Mouse (Mus musculus): ENCODE measurements around the gene Ankrd52.

The Ankrd52 gene

DNA sequence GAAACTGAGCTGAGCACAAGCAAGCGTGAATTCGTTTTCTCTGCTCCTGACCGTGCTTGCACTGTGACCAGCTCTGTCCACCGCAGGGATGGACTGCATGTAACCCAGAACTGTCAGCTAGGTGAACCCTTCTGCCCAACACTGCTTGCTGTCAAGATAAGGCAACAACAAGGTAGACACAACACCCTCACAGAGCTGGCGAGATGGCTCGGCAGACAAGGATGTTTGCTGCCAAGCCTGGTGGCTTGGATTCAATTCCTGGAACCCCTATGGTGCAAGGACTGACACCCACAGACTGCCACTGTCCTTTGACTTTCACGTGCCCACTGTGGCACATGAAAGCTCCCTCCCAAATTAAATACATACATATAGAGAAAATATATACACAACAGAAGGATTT is 27.0 kb downstream of the Ankrd52 start:
- peak; percentile 84 to 89 for DNase-seq

DNA sequence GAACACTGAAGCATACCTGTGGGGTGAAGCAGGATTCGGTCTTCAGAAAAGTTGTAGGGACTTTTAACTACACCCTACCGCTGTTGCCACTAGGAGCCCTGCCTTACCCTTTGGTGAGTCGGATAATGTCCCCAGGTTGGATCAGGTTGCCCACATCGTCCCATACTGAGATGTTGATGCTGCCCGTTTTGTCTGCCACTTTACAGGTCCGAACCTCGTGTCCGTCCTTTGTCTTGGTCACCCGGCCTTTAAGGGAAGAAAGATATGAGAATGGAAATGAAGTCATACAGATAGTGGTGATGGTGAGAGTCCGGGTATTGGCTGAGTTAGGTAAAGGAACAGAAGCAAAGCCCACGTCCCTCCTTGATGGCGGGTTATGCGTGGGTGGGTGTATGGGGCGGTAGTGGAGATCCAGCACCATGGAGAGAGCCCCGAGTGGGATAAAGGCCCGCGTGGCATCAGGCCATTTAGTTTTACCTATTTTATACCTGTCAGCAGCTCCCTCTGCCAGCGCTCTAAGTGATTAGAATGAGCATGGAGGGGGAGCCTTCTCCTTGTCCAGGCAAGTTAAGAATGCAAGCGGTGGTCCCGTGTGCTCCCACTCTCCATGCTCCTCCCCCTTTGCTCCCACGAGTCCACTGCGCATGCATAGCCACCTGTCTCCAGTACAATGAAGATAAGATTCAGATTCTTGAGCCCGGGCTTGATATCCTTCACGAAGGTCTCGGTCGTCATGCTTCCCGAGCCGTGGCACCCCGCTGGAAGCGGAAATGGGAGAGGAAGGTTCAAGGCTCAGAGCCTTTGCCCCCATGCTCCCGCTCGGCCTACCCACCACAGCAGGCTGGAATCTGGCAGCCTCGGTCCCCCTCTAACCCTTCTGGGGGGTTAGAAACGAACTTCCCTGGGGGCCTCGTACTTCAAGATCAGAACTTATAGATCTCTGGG is 31.9 kb downstream of the Ankrd52 start:
- DNase-seq = peak; percentile 59 to 62

DNA sequence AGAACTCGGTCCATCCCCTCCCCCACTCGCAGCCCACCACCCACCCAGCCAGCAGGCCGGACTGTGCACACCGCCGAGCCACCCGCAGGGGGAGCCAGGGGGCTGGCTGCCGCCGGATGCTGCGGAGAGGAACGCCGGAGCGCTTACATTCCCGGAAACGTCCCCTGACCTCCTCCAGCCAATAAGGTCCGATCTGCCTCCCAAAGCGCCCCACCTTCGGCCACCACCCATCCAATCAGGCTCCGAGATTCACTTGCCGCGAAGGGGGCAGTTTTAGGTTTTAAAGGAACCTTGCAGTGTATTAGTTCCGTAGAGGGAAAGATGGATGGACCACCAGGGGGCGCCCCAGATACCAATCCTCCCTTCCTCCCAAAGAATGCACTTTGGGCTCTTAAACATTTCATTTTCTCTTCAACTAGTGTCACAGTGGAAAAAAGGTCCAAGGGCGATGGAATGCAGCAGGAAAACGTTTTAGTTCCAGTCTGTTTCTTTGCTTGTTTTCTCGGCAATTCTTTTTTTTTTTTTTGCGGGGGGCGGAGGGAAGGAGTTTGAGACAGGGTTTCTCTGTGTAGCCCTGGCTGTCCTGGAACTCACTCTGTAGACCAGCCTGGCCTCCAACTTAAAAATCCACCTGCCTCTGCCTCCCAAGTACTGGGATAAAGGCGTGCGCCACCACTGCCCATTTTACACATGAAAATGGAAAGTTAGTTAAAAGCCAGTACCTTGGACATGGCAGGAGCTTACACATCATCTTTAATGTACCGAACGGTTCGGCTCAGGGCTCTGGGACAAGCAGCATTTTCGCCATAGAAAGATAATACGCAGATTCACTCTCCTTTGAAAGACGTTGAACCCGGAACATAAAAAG is 33.0 kb downstream of the Ankrd52 start:
- DNase-seq = peak; percentile 97 to 98

DNA sequence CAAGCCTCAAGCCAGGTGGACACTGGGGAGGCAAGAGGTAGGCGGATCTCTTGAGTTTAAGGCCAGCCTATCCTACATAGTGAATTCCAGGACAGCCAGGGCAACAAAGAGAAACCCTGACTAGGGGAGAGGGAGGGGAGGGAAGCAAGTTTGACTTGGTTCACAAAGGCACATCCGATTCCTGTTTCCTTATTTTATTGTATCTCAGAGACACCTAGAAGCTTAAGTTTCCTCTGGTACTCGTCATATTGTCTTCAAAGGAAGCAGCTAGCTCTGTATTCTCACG is 33.6 kb downstream of the Ankrd52 start:
- no peak for DNase-seq

DNA sequence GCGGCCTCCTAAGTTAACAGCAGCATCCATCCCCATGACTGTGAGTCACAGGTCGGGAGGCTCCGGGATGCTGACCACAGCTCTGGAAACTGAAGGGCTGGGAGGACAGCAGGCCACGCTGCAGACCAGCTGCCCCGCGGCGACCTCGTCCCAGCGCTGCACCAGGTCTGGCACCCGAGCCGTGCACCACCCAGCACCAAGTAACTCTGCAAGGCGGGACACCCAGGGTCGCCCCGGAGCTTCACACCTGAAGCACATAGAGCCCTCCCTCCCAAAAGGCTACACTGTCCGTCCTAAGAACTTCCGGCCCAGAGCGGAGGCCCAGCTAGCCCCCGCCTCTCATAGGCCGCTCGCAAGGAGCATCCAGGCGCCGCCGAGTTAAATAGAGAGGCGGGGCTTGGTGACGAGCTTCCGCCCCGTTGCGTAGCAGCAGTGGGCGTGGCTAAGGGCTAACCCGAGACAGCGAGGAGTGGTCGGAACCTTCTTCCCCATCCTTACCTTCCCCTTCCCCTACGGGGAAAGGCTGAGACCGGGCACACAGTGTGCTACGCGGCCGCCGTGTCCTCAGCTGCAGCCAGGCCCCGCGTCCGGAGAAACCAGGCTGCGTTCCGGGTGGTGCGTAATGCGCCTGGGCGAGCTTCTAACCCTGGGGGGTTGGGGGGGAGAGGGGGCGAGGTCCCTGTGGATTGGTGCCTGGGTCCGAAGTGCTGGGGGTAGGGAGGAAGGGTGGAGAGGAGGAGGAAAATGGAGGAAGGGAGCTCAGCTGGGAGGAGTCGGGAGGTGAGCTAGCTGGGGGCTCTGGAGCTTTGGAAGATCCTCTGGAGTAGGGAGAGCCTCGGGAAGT is 34.5 kb downstream of the Ankrd52 start, which contains the start of the genes Nabp2 and Rnf41:
Gene Nabp2, minus strand, starts transcription at position 282 of the 844 bp plus-strand sequence.
Gene Rnf41, plus strand, starts transcription at position 447 of the 844 bp plus-strand sequence.
- DNase-seq = peak; percentile 95 to 96

DNA sequence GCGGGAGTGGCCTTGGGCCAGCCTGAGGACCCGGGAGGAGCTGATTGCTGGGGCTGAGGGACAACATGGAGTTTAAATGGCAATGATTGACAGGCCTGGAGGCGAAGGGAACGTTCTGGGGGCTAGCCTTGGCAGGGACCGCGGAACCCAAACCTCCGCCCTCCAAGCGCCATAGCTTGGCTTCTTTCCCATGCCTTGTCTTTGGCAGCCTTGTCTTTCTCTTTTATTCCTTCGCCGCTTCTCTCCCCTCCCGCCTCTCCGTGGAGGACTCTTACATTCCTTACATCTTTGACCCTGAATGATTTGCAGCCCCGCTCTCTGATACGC is 35.1 kb downstream of the Ankrd52 start:
- DNase-seq = peak in 1 of 2 experiments; percentile 53

DNA sequence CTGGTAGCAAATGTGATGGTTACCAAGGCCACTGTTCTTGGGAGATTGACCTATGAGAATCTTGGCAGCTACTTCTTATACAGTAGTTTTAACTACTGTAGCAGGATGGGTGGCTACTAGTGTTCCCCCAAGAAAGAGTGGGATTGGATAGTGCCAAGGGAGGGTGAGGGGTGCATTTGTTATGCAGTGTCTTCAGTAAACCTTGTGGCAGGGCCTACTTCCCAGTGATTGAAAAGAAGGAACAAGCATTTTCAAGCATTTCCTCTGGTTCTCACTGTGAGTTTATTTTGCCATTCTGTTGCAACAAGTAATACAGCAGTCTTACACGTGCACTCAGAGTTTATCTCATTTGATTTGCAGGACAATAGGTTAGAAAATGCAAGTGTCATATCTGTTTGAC is 35.6 kb downstream of the Ankrd52 start:
- DNase-seq = no peak

DNA sequence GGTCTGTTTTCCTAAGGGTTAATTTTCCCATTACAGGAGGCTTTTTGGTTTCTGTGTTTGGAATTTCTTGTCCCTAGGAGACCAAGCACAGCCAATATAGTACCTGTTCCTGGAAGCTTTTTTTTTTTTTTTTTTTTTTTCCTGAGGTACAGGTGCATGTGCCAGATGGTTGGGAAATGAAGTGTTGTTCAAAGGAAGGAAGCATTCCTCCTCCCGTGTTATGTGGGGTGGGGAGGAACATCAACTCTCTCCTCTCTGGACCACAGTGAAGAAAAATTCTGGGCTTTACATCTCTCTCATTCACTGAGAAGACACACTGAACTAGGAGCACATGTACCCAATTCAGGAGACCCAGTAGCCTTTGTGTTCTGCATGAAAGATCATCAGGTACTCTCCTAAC is 36.2 kb downstream of the Ankrd52 start:
- DNase-seq = no peak

DNA sequence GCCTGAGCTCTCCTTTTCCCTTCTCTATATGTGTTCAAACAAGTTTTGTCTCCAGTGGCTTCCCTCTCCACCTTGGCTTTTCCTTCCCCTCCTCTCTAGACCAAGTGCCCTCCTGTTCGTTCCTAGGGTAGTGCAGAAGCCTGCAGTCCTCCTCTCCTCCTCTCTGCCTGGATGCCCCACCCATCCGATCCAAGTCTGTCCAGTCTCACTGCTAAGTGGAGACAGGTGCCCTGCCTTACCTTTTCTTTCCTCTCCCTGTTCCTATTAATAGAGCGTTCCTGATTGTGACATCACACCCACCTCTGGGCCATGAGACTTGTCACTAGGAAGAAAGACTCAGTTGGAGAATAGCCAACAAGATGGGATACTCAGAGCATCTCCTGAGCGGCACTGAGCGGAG is 37.9 kb downstream of the Ankrd52 start:
- no peak for DNase-seq

DNA sequence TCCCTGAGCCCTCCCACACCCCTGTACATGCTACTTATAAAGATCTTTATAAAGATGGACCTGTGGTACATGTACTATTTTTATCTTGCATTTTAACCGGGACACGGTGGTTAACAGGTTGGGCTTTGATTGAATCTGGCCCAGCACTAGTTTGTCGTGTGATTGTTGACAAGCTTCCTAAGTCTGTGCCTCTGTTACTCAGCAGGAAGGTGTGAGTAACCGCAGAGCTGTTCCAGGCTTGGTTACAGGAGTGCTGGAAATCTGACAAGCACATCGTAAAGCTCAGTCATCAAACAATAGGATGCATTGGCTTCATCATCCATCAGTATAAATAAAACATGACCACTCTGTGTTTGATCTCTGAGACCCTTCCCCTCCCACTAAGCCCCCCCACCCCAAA is 45.5 kb downstream of the Ankrd52 start:
- peak in 1 of 2 experiments; percentile 54 for DNase-seq

DNA sequence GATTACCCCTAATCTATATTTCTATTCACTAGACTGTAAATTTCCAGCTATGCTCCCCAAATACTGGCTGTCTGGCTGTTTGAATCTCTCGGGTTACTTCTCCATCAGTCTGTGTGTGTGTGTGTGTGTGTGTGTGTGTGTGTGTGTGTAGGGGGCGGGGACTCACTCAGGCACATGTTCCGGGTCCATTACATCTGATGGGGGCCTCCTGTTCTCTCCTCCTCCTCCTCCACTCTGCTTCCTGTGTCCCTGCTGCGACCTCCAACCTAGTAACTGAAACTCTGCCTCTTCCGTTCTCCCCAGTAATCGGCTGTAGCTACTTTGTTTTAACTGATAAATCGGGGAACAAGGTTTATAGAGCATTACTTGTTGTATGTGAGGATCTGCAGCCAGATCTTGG is 47.7 kb downstream of the Ankrd52 start:
- no peak for DNase-seq

DNA sequence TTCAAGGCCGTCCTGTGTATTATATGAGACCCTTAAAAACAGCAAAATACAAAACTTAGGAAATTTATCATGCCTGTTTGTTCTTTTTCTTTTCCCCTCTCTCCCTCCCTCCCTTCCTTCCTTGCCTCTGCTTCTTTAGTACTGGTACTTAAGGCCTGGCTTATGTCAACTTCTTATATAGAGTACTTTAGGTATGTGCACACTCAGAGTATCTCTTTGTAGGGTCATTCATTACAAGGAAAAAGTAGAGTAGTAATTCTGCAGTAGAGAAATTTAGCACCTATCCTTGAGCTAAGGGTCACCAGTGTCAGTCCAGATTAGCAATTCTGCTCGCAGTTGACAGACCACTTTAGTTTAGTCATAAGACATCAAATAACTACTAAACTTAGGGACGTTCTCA is 48.3 kb downstream of the Ankrd52 start:
- DNase-seq = no peak

DNA sequence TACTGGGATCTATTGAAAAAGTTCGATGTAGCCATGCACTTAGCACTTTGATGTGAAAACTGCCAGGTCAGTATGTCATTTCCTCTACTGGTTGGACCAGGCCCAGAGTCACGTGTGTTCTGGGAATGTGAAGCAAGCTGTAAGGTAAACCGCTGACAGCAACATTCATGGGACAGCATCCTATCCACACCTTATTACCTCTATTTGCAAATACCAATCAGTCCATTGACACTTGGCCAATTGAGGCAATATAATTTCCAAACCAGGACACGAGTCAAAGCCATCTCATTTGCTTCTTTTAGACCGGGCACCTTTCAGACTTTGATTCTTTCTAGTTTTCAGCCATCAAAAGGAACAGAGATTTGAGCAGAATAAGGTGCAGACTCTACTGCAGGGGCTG is 52.1 kb downstream of the Ankrd52 start:
- no peak for DNase-seq

DNA sequence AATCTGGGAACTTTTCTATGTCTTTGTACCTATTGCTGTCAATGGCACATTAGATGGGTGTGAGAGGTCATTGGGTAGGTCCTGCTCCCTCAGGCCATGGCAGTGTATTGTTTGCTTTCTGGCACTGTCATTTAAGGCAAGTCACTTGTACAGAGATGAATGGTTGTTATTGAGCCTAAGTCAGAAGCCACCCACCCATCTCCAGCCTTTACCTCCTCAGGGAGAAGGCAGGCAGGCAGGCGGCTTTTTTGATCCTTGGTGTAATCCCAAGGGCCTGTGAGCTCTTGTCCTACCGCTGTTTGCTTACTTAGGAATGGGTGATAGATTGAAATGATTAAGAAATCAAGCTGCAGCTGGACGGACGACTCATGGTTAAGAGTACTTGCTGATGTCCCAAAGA is 52.5 kb downstream of the Ankrd52 start:
- no peak for DNase-seq

DNA sequence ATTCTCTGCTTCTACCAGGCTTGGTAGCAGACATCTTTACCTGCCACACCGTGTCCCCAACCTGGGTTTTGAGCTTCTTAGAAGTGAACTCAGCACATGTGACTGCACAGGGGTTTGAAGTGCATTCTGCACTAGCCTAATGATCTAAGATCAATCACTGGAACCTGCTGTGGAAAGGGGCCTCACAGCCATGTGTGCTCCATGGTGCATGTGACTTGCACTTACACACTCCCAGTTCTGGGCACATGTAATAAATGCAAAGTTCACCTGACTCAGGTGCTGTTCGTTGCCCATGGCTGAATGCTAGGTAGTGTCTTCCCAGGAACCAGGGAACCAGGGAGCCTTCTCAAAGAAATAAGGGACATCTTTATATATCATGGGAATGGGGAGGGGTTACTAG is 56.5 kb downstream of the Ankrd52 start:
- DNase-seq = no peak

DNA sequence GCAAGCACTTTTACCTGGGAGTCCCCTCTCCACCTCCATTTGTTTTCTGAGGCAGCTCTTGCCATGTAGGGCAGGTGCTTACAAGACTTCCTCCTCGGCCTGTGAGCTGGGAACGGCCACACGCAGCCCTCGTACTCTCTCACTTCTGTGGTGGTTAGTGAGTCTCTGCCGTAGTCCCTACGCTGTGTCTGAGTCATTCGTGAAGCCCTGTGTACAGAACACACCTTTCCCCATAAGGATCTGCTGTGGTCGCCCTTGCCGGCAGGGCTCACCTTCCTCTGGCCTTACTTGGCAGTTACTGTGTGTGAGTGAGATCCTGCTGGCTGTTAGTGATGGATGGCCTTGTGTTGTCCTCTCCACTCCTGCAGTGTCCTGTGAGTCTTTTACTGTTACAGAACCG is 57.8 kb downstream of the Ankrd52 start:
- DNase-seq = peak in 1 of 2 experiments; percentile 41

DNA sequence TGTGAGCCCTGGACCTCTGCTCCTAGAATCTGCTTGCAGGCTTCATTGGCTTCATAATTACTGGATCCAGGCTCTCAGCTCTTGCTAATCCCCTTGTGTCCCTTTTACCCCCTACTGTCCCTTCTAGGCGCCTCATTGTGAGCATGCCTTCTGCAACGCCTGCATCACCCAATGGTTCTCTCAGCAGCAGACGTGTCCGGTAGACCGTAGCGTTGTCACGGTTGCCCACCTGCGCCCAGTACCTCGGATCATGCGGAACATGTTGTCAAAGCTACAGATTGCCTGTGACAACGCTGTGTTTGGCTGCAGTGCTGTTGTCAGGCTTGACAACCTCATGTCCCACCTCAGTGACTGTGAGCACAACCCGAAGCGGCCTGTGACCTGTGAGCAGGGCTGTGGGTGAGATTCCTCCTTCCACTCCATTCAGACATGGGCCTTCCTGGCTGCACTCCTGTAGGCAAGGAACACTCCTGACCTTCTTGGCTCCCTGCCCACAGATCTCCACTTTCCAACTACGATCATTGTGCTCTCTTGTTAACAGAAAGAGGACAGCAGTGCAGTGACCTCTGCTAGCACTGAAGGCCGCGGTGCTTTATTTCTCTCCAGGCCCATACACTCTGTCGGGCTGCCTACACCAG is 58.4 kb downstream of the Ankrd52 start:
- DNase-seq = peak; percentile 70 to 80

DNA sequence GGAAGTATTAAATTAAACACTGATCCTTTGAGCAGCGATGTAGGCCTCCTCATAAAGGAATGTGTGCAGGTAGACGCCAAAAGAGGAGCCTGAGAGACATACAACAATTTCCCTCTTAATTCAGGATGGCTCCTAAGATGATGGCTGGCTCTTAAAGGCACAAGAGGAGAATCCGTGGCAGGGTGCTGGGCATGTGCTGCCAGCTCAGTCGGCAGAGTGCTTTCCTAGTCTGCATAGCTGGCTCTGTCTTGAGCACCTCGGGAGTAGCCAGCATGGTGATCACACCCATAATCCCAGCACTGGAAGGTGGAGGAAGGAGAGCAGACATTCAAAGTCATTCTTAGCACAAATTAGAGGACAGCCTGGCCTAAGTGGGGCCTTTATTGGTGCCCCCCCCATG is 59.0 kb downstream of the Ankrd52 start:
- DNase-seq = peak; percentile 65 to 67

DNA sequence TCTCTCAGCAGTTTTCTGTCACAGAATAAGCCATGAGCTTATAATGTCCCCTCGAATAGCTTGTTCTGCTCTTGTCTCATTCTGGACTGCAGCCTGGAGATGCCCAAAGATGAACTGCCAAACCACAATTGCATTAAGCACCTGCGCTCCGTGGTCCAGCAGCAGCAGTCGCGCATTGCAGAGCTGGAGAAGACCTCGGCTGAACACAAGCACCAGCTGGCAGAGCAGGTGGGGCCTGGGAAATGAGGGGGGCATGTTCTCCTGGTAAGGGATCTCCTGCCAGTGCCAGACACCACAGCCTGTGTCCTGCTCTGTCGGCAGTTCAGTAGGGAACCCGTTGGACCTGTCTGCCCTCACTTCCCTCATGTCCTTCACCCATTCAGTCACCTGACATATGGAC is 59.5 kb downstream of the Ankrd52 start:
- DNase-seq = peak; percentile 63 to 69

DNA sequence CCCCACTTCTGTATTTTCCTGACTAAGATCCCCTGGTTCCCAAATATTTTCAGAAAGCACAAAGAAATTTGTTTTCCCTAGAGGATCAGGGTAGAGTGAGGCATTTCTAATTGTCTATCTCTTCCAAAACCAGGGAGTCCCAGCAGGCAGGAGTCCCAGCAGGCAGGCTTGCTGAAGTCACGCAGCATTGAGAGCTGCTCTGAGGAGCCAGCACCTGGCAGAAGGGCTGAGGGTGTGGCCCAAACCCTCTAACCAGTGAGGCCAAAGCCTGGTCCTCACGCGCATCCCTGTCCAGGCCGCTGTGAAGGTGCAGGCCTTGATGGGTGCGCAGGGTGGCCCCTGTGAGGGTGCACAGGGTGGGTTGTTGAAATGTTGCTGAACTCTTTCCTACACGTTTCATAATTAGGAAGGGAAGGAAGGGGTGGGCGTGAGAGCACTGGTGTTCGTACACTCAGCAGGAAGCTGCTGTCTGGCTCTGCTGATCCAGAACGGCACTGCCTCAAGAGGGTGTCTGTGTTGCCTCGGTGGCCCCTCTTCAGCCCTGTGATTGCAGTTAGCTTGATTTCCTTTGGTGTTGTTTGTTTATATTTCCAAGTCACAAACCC is 61.9 kb downstream of the Ankrd52 start:
- peak; percentile 48 to 54 for DNase-seq

DNA sequence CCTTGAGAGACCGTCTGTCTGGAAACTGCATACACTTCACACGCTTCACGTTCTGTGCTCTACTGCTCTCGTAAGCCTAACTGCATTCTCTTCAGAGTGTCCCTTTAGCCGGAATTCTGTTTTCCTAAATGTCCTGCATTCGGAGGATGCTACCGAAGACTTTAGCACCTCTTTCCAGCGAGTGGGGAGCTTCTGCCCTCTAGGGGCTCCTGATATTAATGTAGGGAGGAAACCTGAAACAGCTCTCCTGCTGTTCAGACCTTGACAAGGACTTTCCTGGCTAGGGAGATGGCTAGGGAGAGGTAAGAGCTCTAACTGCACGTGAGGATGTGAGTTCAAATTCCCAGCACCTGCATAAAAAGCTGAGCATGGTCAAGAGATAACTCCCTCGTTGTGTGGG is 63.5 kb downstream of the Ankrd52 start:
- peak; percentile 44 to 61 for DNase-seq

Measured in cerebellum, postnatal 25 days (tissue).